Mouse (Mus musculus) cortical plate, adult 2 months (tissue): ENCODE measurements around the gene Ercc4.

Source experiments
- CTCF ChIP-seq: fragments of 200-500 bp; IDR thresholded peaks from 2 replicates; pipeline ENCODE4 v1.5.1; 2011; ENCODE audit warnings: mild to moderate bottlenecking, control low read depth, low read length; ENCODE audit not compliant: insufficient read depth; ENCODE audit errors: extremely low read depth
- POLR2A ChIP-seq: fragments of 200-500 bp; IDR thresholded peaks from 2 replicates; pipeline ENCODE4 v1.6.1; 2011; ENCODE audit warnings: mild to moderate bottlenecking, low read length, control low read depth; ENCODE audit not compliant: insufficient read depth; ENCODE audit errors: extremely low read depth

DNA sequence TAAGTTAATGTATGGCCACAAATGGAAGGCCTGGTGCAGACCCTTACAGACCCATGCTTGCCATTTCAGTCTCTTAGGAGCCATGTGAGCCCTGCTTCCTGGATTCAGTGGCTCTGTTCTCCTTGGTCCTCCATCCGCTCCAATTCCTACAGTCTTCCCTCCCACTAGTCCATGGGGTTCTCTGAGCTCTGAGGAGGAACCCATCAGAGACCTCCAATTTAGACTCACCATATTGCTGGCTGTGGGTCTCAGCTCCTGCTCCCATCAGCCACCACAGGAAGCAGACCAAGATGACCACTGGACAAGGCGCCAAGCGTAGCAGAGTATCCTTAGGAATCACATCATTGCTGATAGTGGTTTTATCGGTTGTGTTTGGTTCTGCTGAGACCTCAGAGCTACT, 43.7 kb downstream of the Ercc4 start:
- TF ChIP-seq CTCF: no peak
- TF ChIP-seq POLR2A: no peak
